27 mouse cellular contexts compared by ENCODE assay signal in the genomic region with DNA sequence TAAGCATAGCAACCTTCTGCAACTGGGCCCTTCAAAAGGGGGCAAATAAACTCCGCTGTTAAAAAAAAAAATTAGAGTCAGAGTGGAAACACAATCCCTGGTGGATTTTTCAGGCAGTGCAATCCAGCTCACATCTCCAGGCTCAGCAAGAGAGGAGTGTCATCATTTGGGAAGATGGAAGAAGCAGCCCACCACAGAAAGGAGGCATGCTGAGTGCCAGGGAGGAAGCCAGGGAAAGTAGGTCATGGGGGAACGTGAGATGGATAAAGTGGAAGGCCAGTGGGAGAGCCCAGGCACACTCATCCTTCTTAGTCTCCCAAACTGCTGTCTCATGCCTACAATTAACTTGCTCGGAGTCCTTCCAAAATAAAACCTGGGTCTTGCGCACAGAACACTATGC. TPM values are rescaled to one million over a fixed set of nuclear protein-coding genes. Genes with fewer than 3 reads are reported as not detected.
DNase-seq lines count a peak whose midpoint lies in the region; ATAC-seq lines count a peak whose summit lies in the region.
"Had no signal": no experiment of that assay in that cellular context is flagged by ENCODE, and none has a peak within 500 bp of the region (broad histone marks: within the 10 kb centered on the region; RNA-seq: fewer than 3 reads in every experiment).

No protein-coding gene starts in this region.

- no peak overlapping the region for H3K27ac ChIP-seq in hindbrain, embryonic 16.5 days (ENCODE audit: low read depth, low read length)
- no peak overlapping the region for H3K27ac ChIP-seq in hindbrain, embryonic 13.5 days
- no peak overlapping the region for H3K27ac ChIP-seq in neural tube, embryonic 15.5 days (replicated peaks)
- H3K27ac ChIP-seq: hindbrain, embryonic 12.5 days; kidney, embryonic 15.5 days; limb, embryonic 10.5 days; limb, embryonic 15.5 days; liver, embryonic 13.5 days; stomach, embryonic 15.5 days had no signal

- 78% methylated on average over 4 of the region's 4 CpGs for WGBS in hindbrain, embryonic 16.5 days
- 88% methylated on average over 4 of the region's 4 CpGs for WGBS in hindbrain, embryonic 13.5 days
- 69% methylated on average over 4 of the region's 4 CpGs for WGBS in neural tube, embryonic 15.5 days

- no peak overlapping the region for H3K4me2 ChIP-seq in hindbrain, embryonic 16.5 days (ENCODE audit: low read length)
- H3K4me2 ChIP-seq in hindbrain, embryonic 13.5 days = no peak overlapping the region
- H3K4me2 ChIP-seq in neural tube, embryonic 15.5 days = no peak overlapping the region
- H3K4me2 ChIP-seq: hindbrain, embryonic 12.5 days; kidney, embryonic 15.5 days; limb, embryonic 15.5 days; liver, embryonic 13.5 days; stomach, embryonic 15.5 days had no signal

- H3K9ac ChIP-seq in hindbrain, embryonic 16.5 days (ENCODE audit: low read depth, low read length) = no peak overlapping the region
- no peak overlapping the region for H3K9ac ChIP-seq in hindbrain, embryonic 13.5 days
- no peak overlapping the region for H3K9ac ChIP-seq in neural tube, embryonic 15.5 days (replicated peaks)
- H3K9ac ChIP-seq: hindbrain, embryonic 12.5 days; kidney, embryonic 15.5 days; limb, embryonic 15.5 days; liver, embryonic 13.5 days; stomach, embryonic 15.5 days had no signal

- H3K36me3 ChIP-seq in hindbrain, embryonic 16.5 days (ENCODE audit: control insufficient read depth, insufficient read depth, low read length) = no peaks in the 10 kb centered on the region
- H3K36me3 ChIP-seq in hindbrain, embryonic 13.5 days = no peaks in the 10 kb centered on the region
- no peaks in the 10 kb centered on the region for H3K36me3 ChIP-seq in neural tube, embryonic 15.5 days
- H3K36me3 ChIP-seq: hindbrain, embryonic 12.5 days; kidney, embryonic 15.5 days; limb, embryonic 10.5 days; limb, embryonic 15.5 days; liver, embryonic 13.5 days; stomach, embryonic 15.5 days had no signal

- H3K4me3 ChIP-seq in hindbrain, embryonic 16.5 days (ENCODE audit: low read length) = no peak overlapping the region
- no peak overlapping the region for H3K4me3 ChIP-seq in hindbrain, embryonic 13.5 days
- H3K4me3 ChIP-seq in neural tube, embryonic 15.5 days (replicated peaks) = no peak overlapping the region
- H3K4me3 ChIP-seq: hindbrain, embryonic 12.5 days; kidney, embryonic 15.5 days; limb, embryonic 10.5 days; limb, embryonic 15.5 days; liver, embryonic 13.5 days; stomach, embryonic 15.5 days had no signal

- no peaks in the 10 kb centered on the region for H3K9me3 ChIP-seq in hindbrain, embryonic 16.5 days (ENCODE audit: control insufficient read depth, low read length)
- no peaks in the 10 kb centered on the region for H3K9me3 ChIP-seq in hindbrain, embryonic 13.5 days
- no peaks in the 10 kb centered on the region for H3K9me3 ChIP-seq in neural tube, embryonic 15.5 days (replicated peaks)
- H3K9me3 ChIP-seq: hindbrain, embryonic 12.5 days; kidney, embryonic 15.5 days; limb, embryonic 10.5 days; limb, embryonic 15.5 days; liver, embryonic 13.5 days; stomach, embryonic 15.5 days had no signal

- H3K27me3 ChIP-seq in hindbrain, embryonic 16.5 days (replicated peaks; ENCODE audit: control insufficient read depth, insufficient read depth, low read length) = no peaks in the 10 kb centered on the region
- H3K27me3 ChIP-seq in hindbrain, embryonic 13.5 days = no peaks in the 10 kb centered on the region
- no peaks in the 10 kb centered on the region for H3K27me3 ChIP-seq in neural tube, embryonic 15.5 days (replicated peaks)
- H3K27me3 ChIP-seq: CH12.LX; hindbrain, embryonic 12.5 days; kidney, embryonic 15.5 days; limb, embryonic 15.5 days; liver, embryonic 13.5 days; stomach, embryonic 15.5 days had no signal

- peaks cover 8% of the 10 kb centered on the region for H3K4me1 ChIP-seq in hindbrain, embryonic 16.5 days (ENCODE audit: control insufficient read depth, insufficient read depth, low read depth, low read length)
- H3K4me1 ChIP-seq in hindbrain, embryonic 13.5 days (replicated peaks) = peaks cover 6% of the 10 kb centered on the region; the same call in 1 of the 2 replicates
- H3K4me1 ChIP-seq in neural tube, embryonic 15.5 days = peaks cover 8% of the 10 kb centered on the region; the same call in 1 of the 2 replicates
- H3K4me1 ChIP-seq: hindbrain, embryonic 12.5 days; kidney, embryonic 15.5 days; limb, embryonic 10.5 days; limb, embryonic 15.5 days; liver, embryonic 13.5 days; stomach, embryonic 15.5 days had no signal

- DNase-seq in cerebellum, adult 11-12 months = peak; percentile 34
- DNase-seq in cerebellum, postnatal 25 days = no peak
- DNase-seq in cerebellum, postnatal 14 days = peak; percentile 20 to 26
- DNase-seq in cerebellum, adult 8-10 months = no peak
- no peak for DNase-seq in neural tube, embryonic 10.5 days (ENCODE audit: extremely low spot score, low spot score)
- DNase-seq: adrenal gland, adult 2 months; adrenal gland, postnatal 36 days; heart, postnatal 14 days; kidney, adult 18-20 months; kidney, postnatal 25 days; liver, embryonic 13.5 days; lung, adult 18-20 months; lung, postnatal 4 days; midbrain, embryonic 14.5 days; right cerebral cortex, postnatal 14 days had no signal

- ATAC-seq in hindbrain, embryonic 16.5 days = peak; percentile 63
- ATAC-seq in hindbrain, embryonic 13.5 days (ENCODE audit: low FRiP score) = no peak
- peak; percentile 36 for ATAC-seq in neural tube, embryonic 15.5 days (ENCODE audit: low FRiP score)
- ATAC-seq: activated CD4-positive, CD25-positive, alpha-beta regulatory T cell, adult 4 months; forebrain, embryonic 14.5 days; lung, postnatal 0 days had no signal

RNA-seq across cellular contexts. Expression of a gene that starts 56.9 kb away (rescaled TPM):
- 2.3 and 2.5 TPM in 2 replicates for polyA plus RNA-seq in hindbrain, embryonic 16.5 days (2015; fragmentation: Nextera tagmentation; extraction: Ambion mirVana)
- polyA plus RNA-seq in hindbrain, embryonic 13.5 days (2015; fragmentation: Nextera tagmentation; extraction: Ambion mirVana) = 1.9 and 2.3 TPM in 2 replicates
- 2.9 and 3.7 TPM in 2 replicates for polyA plus RNA-seq in neural tube, embryonic 15.5 days (2015; fragmentation: Nextera tagmentation; extraction: Ambion mirVana)
- polyA plus RNA-seq: activated CD4-positive, CD25-positive, alpha-beta regulatory T cell, adult 4 months; liver, embryonic 13.5 days; lung, postnatal 0 days had no signal

Comparison
In these comparisons a context has a peak if more than half of its experiments do, and no peak if none do; other contexts are left out.
1. DNase-seq: peak in cerebellum, adult 11-12 months (single experiment) and cerebellum, postnatal 14 days (2 of 2); none in cerebellum, postnatal 25 days (0 of 2), cerebellum, adult 8-10 months (single experiment) and neural tube, embryonic 10.5 days (single experiment).